Mouse (Mus musculus): ENCODE data around the gene Fto.

Fto gene

DNA sequence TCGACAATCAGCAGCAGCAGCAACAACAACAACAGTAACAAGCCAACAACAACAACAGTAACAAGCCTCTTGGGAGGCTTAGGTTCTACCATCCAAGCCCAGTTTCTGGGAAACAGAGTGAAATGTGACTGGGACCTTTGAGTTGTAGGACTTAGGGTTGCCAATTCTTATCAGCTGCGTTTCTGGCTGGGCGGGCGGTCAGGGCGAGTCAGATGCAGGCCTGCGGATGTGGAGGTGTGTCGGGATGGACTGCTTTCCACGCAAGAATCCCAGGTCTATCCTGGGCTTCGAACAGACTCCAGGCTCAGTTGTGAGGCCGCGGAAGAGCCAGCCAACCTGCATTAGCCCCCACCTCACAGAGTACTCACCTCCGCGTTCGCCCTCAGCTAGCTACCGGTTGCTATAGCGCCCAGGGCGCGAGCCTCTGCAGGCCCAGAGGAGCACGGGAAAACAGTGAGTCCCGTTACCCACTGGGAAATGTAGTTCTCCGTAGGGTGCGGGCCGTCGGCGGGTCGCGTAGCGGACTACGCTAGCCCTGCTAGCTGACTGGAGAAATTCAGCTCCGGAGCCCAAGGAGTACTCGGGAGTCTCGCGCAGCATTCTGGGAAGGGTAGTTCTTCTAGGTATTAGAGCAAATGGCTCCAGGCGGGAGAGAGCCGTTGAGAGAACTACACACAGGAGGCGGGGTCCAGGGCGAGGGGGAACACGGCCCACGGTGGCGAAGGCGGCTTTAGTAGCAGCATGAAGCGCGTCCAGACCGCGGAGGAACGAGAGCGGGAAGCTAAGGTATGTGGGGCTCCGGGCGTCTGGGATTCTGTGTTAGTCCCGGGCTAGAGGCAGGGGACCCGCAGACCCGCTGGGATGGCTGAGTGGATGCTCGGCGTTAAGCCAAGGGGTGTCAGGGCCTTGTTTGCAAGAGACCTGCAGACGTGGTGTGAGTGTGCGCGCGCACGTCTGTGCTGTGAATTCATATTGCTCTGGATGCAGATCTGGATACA lies at the start of gene Fto, which contains the start of gene Rpgrip1l:
Fto (plus strand) TSS at position 691 of the 998 bp plus-strand sequence.
Rpgrip1l (minus strand) TSS at position 428 of the 998 bp plus-strand sequence.
- peak; percentile 94 for DNase-seq

DNA sequence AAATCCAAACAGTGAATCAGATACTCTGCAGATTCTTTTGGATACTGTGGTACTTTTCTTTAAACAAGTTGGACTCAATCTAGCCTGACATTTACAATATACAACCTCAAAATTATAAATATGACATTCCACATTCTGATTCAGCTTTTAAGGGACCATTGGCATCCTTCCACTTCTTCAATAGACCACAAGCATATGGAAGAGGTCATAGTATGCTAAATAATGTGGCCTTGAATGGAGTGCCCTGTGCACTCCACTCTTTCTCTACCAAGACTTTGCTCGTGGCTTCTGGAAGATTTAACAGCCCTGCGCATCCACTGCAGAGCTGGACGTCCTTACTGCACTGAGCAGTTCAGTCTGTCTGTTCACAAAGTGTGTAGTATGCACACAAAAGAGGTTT lies 49.4 kb upstream of the Fto start:
- no peak for DNase-seq

DNA sequence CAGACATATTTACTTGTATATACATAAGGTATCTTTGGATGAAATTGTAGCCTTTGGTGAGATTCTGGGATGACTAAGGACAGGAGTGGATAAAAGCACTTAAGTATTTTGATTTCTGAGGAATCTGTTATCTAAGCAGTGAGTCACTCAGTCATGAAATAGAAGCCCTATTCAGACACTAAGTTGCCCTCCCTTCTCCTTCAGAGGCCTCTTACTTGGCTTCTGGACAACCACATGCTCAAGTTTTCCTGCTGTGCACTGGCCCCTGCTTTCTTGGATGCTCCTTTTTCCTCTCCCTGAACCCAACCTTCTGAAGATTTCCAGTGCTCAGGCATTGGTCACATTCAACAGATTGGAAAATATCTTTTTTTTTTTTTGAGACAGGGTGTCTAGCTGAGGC lies 48.8 kb upstream of the Fto start:
- DNase-seq = no peak

DNA sequence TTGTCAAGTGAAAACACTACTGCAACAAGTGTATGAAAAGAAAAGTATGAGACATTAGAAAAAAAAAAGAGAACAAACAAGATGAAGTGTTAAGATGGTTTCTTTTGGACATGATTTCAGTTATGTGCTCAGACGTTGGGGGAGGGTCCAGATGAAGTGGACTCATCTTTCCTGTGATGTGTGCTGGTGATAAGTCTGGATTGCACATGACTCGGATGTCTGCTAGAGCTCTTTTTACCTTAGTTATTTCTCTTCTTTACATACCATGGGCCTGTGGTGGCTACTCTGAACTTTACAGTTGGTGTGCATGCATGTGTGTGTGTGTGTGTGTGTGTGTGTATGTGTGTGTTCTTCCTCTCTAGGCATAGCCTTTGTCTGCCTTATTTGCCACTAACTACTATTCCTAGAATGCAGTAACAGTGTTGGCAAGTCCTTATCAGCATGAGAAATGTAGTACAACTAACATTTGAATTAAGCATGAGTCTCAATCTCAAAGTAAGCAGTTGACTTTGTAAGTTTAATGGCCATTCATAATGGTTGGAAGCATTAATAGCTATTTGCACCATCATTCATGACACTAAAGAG lies 43.9 kb upstream of the Fto start:
- no peak for DNase-seq

DNA sequence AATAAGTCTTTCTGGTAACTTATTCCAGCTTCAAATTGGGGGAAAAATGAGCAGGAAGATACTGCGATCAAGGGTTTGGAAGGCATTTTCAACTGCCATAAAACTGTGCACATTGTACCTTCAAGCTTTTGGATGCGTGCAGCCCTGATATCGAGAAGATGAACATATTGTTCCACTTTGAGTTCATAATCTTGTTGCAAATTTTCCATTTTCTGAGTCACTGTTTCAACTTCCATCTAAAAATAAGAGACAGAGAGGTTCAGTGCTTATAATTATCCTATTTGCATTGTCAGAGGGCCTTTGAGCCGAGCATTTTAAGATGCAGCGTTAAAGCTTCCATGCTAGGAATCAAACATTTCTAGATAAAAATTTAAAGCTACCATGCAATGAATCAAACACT lies 39.8 kb upstream of the Fto start:
- no peak for DNase-seq

DNA sequence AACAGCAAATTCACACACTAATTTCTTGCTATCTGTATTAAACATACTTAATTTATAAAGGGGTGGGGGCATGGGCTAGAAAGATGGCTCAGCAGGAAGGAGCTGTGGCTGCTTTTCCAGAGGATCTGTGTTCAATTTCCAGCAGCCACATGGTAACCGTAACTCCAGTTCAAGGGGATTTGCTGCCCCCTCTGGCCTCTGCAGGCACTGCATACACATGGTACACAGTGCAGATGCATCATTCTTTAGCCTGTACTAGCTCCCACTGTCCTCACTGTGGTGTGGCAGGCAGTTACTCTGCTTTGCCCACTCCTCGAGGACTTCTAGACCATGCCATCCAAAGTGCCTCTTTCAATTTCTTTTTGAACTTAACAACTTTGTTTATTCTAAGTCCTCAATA lies 37.0 kb upstream of the Fto start:
- peak; percentile 14 for DNase-seq

DNA sequence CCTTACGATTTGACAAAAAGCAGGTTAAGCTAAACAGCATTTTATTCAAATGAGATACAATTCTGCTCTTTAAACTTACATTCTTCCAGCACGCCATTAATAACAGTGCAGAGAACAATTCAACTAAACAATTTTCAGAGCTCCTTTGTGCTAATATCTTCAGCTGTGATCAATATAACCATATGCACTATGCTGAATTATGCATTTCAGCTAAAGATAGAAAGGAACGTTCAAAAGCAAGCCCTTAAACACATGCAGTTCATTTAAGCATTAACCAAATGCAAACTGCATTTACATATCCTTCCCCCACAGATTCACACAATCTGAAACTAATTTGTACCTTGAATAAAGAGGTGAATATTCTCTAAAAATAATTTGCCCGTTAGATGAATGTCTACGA lies 35.3 kb upstream of the Fto start:
- DNase-seq = no peak

DNA sequence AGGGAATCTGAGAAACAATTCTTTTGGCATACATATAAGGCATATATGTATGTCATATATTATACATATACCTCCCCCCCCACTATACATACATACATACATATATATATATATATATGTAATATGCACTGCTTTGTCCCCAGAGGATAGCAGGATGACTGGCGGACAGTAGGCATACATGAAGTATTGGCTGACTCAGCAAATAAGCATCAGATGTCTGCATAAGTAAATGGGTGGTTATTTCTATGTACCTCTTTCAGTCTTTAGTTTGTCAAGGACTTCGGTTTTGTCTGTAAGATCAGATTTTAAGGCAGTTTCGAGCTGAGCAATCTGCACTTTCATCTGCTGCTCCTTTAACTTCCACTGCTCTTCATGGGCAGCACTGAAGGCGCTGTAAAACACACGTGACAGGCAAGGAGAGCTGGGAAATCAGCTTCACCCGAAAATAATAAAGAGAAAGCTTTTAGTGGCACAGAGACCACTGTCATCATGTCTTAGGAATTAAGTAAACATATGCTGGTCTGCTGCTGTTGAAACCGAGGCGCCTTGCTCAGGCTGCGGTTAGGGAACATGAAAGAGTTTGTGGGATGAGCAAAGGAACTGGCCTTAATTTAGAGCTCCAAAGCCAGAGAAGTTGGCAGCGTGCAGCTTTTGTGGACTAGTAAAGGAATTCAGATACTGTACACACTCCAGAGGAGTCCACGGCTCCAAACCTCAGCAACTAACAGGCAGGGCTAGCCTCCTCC lies 32.7 kb upstream of the Fto start:
- no peak for DNase-seq

DNA sequence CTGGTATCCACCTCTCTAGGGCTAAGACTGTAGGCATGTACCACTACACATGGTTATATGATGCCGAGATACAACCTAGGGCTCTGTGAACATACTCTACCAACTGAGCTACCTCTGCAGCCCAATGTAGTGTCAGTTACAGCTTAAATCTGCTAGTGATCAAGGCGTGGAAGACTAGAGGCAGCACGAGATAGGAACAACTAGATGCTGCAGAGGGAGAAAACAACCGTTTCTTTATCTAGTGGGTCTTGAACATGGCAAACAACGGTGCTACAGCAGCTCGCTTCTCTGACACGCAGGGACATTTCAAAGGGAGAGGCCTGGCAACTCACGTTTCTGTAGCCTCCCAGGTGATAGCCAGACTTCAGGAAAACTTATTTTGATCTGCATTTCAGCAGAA lies 31.8 kb upstream of the Fto start:
- no peak for DNase-seq

DNA sequence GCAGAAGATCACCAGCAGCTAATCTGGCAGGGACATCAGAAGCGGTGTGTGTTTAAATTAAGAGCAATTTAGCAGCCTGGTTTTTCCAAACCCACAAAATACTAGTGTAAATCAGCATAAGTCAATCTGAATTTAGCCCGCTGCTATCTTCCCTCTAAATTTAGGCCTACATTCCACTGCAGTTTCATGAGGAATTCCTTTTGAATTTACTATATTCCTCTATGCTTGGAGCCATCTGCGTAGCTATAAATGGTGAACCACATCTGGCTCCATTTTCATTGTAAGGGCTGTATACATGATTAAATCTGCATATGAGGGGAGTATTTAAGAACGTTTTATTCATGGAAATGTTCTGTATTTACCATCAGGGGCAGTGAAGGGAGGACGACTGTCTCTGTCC lies 30.7 kb upstream of the Fto start:
- no peak for DNase-seq

DNA sequence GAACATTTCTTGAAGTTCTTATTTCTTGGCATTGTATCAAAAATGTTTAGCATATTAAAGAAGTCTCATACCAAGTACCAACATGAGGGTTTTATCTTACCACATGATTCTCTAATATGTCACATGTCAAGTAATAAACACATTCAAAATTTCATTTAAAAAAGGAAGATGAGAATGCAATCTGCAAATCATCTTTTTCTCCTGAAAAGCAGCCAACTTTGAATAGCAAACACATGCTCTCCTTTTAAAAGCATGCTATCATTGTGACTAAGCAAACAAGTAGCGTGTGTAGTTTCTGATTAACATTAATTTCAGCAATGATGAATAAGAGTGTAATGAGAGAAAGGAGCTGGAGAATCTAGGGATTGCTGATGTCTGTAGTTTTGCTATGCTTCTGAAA lies 29.5 kb upstream of the Fto start:
- no peak for DNase-seq

DNA sequence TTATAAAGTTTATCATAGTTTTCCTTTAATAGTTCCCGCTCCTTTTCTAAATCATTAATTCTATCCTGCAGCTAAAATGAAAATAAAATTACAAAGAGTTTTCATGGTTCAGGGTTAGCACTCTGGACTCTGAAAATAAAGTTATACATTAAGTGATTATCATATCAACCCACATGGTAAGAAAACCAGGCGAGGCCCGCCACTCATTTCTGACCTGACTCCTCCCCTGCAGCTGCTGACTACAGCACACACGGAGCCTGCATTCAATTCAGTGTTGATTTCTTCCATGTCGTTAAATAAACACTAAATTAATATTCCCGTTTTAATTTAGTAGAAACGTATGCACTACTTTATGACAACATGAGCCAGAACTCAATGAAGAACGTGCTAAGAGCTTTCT lies 27.1 kb upstream of the Fto start:
- peak; percentile 20 for DNase-seq

DNA sequence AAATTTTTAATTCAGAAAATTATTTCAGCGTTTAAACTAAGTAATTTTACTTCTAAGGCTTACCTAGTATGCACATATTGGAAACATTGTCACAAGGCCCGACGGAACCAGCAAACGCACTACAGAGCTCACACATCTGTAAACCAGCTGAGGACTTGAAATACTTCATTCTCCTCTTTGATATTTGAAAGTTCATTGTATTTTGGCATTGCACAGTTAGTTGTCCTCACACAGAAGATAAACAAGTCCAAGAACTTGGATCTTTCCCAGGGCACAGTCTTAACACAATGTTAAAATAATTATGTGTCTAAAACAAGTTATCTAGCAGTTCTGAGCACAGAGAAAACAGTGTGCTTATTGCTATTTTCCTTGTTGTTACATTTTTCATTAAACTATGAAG lies 22.7 kb upstream of the Fto start:
- no peak for DNase-seq

DNA sequence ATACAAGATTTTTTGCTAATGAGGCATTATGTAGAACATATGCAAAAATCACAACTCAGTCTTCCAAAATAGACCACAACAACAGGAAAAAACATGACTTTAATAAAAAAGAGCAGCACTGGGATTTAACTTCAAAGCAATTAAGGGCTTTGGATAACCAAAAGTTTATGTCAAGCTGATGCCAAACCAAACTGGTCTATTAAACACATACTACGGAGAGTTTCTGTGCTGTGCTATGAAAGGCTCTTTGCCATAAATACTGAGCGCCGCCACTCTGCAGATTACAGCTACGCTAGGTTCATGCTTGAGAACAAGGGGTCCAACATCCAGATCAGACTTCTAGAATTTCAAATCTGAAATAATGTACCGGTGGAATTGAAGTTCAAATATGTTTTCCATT lies 17.5 kb upstream of the Fto start:
- DNase-seq = no peak

DNA sequence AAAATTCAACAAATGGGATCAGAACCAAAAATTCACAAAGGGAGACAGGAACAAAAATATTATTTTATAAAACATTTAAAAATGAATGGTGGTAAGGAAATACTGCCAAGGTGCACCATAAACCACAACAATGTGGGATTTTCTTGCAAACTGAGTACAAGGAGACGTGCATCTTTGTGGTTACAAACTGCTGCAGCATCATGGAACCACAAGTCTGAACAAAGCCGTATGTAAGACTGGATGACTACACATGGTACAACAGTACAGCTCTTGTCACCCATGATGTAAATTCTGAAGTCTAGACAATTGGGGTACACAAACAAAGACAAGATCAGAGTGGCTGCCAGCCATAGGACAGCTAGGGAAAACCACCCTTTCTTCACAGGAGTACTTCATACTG lies 14.7 kb upstream of the Fto start:
- no peak for DNase-seq

DNA sequence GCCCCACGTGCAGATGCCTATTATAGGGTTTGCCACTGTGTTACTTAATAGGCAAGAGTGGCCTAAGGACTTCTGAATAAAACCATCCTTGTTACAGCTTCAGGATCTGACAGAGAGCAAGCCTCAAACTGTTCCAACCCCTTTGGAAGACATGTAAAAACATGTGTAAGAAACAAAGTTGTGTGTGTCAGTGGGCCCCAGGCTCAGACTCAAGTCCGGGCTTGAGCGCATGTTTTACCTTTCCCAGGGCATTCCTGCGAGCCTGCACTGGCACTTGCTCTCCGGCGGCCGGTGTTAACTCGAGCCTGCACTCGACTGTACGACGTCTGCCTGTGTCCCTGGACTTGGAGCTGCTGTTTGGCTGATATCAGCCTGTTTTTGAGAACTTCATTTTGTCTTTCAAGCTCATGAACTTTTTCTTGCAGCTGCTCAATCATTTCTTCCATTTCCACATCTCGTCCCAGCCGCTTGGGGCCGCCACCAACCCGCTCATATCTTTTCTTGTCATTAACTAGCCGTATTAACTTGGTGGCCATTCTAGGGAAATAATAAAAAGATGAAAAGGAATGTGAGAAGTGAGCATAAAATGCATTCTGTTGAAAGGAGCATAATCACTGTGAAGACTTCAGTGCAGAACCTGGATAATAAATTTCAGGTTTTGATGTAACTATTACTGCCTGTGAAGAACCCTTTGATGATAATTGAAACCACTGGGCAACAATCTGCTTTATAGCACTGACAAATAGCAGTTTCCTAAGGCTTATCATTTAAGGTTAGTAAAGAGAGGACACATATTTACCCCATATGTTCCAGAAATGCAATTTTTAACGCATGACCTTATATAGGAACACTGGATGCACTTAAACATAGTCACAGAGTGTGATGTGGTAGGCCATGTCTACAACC lies 8.6 kb upstream of the Fto start:
- DNase-seq = no peak

DNA sequence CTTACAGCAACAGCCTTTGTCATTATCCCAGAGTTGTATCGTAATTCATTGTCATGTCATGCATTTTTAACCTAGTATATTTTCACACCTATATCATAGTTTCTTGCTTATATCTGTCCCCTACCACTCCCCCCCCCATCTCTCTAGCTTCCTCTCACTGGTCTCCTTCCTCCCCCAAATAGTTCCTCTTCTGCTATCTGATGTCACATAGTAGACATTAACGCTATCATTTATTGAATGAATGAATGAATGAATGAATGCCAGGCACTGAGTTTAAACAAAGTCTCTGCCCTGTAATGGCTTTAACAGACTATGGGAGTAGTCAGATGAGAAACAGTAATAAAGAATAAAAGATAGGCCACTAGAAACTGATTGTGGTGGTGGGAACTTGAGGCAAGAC lies 983 bp upstream of the Fto start:
- no peak for DNase-seq

DNA sequence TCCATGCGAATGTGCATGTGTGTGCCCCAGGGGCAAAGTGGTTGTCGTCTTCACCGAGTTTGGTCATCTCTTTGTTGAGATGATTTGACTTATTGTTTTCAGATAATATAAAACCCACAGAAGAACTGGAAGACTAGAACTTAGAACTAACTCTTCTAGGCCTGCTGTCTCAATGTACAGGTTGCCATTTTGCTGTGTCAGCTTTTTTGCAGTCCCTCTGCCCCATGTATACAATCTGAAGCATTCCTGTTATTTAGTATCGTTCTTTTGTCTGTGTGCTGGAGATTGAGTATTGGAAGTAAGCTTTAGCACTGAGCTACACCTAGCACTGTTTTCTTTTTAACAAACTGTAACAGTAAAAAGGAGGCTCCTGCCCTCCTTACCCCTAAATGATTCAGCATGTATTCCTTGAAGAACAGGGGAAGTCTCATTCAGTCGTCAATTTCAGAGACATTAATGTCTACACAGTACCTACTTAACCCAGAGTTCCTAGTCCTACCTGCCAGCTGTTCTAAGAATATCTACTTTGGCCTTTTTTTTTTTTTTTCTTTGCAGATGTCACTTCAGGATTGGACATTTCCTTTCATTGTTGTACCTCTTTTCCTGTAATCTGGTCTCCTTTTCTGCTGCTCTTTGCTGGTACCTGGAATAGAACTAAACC lies 4.4 kb downstream of the Fto start:
- no peak for DNase-seq

DNA sequence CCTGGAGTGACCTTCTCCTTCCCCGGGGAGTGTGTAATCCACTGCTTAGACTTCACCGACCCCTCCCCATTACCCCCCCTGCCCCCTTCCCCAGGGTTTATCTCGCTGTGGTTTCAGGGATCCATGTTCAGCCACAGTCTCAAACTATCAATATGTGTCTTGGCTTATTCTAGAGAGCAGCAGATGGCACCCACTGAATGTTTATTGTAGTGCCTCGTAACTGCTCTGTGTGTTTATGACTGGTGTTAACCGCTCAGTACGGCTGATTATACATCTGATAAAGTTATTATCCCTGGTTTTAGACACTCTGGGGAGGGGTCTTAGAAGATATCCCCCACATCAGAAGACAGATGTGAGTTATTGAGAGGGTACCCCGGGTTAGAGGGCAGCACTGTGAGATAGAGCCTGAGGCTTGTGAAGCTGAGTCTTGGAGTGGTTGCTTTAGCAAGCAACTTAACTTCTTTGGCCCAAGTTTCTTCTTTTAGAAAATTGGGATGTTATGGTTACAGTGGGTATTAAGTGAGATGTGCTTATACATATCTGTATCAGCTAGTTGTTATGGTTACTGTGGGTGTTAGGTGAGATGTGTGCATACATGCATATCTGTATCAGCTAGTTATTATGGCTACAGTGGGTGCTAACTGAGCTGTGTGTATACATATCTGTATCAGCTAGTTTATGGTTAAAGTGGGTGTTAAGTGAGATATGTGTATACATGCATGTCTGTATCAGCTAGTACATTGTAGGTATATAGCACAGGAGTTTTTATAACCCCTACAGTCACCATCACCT lies 5.8 kb downstream of the Fto start:
- DNase-seq = no peak

DNA sequence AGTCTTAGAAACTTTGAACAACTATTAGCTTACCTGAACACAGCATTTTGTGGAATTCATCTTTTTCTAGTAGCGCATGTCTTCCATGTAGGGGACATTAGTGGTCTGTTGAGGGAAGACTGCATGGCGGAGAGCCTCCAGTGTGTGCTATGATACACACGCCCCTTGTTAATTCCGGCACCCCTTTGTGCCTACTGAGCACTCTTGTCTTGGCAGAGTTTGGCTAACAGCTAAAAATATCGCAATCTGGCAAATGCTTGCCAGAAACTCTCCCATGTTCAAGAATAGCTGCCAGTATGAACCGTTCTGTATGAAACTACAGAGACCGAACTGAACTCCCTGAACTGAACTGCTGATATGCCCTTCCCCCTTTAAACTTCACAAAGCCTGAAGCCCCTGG lies 10.2 kb downstream of the Fto start:
- no peak for DNase-seq

DNA sequence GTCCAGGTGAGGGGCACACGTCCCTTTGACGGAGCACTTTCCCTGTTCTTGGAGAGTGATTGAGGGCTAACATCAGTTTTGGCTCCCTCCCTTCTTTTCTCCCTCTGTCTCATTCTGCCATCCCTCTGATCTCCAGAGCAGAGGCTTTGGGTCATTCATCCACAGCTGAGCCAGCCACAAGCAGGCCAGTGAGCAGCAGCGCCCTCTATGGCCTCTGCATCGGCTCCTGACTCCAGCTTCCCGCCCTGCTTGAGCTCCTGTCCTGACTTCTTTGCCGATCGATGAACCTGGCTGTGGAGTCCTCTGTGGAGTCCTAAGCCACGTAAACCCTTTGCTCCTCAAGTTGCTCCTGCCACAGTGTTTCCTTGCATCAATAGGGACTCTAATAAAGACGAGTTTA lies 10.9 kb downstream of the Fto start:
- DNase-seq = peak; percentile 24
